Mouse (Mus musculus) forebrain, embryonic 14.5 days (tissue): ENCODE measurements around the gene Dok4. TPM values are rescaled to one million over a fixed set of nuclear protein-coding genes. Genes with fewer than 3 reads are reported as not detected.

Source experiments
- ATAC-seq: fragments of 200-750 bp; cut with Nextera tagmentation; 2 replicates; pipeline ENCODE4 v1.8.0; 2017; ENCODE audit warnings: mild to moderate bottlenecking, moderate library complexity
- DNase-seq: peaks from one replicate; pipeline ENCODE4 v3.0.0-alpha.2; 2015; ENCODE audit warnings: low spot score
- H3K27ac ChIP-seq: fragments of 300-500 bp; sonication (generic); 2 replicates; pipeline ENCODE4 v1.5.1; 2014; ENCODE audit warnings: low read depth, mild to moderate bottlenecking, control low read depth, low read length, moderate library complexity
- H3K27me3 ChIP-seq: fragments of 300-500 bp; sonication (generic); replicated peaks from 2 replicates; pipeline ENCODE4 v1.6.1; 2014; ENCODE audit warnings: low read length, control low read depth, mixed read lengths; ENCODE audit not compliant: control insufficient read depth, insufficient read depth
- H3K36me3 ChIP-seq: fragments of 300-500 bp; sonication (generic); 2 replicates; pipeline ENCODE4 v1.6.1; 2014; ENCODE audit warnings: low read length, control low read depth; ENCODE audit not compliant: control insufficient read depth, insufficient read depth
- H3K4me1 ChIP-seq: fragments of 300-500 bp; sonication (generic); 2 replicates; pipeline ENCODE4 v1.6.1; 2014; ENCODE audit warnings: antibody characterized with exemption, low read length, control low read depth; ENCODE audit not compliant: control insufficient read depth, insufficient read depth
- H3K4me2 ChIP-seq: fragments of 300-500 bp; sonication (generic); 2 replicates; pipeline ENCODE4 v1.6.1; 2014; ENCODE audit warnings: mild to moderate bottlenecking, control low read depth, low read length
- H3K4me3 ChIP-seq: fragments of 300-500 bp; sonication (generic); 2 replicates; pipeline ENCODE4 v1.5.1; 2014; ENCODE audit warnings: low read depth, low read length, control low read depth
- H3K9ac ChIP-seq: fragments of 300-500 bp; sonication (generic); 2 replicates; pipeline ENCODE4 v1.6.1; 2014; ENCODE audit warnings: mild to moderate bottlenecking, low read length, control low read depth, moderate library complexity
- H3K9me3 ChIP-seq: fragments of 300-500 bp; sonication (generic); replicated peaks from 2 replicates; pipeline ENCODE4 v1.6.1; 2016; ENCODE audit warnings: low read length, control low read depth, mixed read lengths; ENCODE audit not compliant: control insufficient read depth
- WGBS: fragments of 180-500 bp; shearing (Covaris S2); extraction: QIAGEN DNeasy Blood & Tissue Kit; methylation state at CpG from one replicate; pipeline ENCODE4 v1.1.7; 2014; 5-methylcytosine and 5-hydroxymethylcytosine counted together
- polyA plus RNA-seq: library from polyadenylated mRNA; unstranded; fragments of >200 nt; fragmentation: Nextera tagmentation; extraction: Ambion mirVana; gene quantifications from 2 replicates; pipeline ENCODE4 v1.2.1, GENCODE M21; 2014

Gene Dok4
- polyA plus RNA-seq, 1 experiment from 2014 or later: 42.6 TPM

- Histone ChIP-seq H3K27me3 (no peaks in the 10 kb centered on the region), H3K9me3 (no peaks in the 10 kb centered on the region), H3K4me1 (no peaks in the 10 kb centered on the region), H3K27ac (no peak overlapping the region), H3K4me2 (no peak overlapping the region), H3K4me3 (no peak overlapping the region), H3K9ac (no peak overlapping the region), H3K36me3 (peaks cover 65% of the 10 kb centered on the region)
- 87% methylated on average over 6 of the region's 6 CpGs for WGBS
- DNase-seq (no peak), ATAC-seq (no peak)
These were observed 51.0 kb downstream of the Dok4 start for GRCm38 (mm10) chr8:94825170-94825569.

DNA sequence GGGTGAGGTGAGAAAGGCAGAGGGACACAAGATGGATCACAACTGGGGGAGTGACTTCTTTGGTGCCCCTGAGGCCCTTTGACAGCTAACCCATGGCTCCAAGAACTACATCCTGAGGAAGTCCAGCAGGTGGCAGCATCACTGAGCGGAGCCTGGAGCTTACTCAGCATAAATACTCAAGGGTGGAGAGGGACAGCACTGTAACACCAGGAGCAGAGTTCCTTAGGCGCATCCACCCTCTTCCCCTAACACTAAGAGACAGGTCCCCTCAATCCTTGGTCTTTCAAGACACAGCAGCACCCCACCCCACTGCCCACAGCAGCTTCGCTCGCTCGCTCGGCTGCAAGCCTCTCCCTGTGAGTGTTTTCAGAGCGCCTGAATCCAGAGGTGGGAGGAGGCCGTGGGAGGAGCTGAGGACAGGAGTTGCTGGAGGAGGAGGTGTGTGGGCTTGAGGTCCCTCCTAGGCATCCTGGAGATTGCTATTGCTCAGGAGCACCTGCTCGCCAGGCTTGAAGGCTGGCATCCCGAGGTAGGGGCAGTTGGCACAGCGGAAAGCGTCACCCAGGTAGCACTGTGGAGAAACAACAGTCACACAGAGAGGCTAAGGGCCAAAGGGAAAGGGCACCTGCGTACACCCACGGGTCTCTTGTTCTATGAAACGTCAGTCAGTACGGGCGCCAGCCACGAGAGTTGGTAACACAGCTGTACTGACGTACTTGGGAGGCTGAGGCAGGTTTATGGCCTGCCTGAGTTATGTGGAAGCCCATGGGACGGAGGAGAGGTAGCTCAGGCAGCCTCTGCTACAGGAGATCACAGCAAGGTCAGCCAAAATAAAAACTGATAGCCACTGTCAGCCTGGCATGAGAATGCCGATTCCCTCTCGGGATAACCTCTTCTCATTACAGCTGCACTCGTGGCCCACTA lies 53.2 kb downstream of the Dok4 start:
- 78% methylated on average over 23 of the region's 23 CpGs for WGBS
- Histone ChIP-seq H3K4me1 (no peaks in the 10 kb centered on the region), H3K9me3 (no peaks in the 10 kb centered on the region), H3K27ac (no peak overlapping the region), H3K27me3 (no peaks in the 10 kb centered on the region), H3K36me3 (peaks cover 53% of the 10 kb centered on the region), H3K9ac (no peak overlapping the region), H3K4me3 (no peak overlapping the region), H3K4me2 (no peak overlapping the region)
- peak; percentile 62 for DNase-seq
- ATAC-seq: peak; percentile 70

DNA sequence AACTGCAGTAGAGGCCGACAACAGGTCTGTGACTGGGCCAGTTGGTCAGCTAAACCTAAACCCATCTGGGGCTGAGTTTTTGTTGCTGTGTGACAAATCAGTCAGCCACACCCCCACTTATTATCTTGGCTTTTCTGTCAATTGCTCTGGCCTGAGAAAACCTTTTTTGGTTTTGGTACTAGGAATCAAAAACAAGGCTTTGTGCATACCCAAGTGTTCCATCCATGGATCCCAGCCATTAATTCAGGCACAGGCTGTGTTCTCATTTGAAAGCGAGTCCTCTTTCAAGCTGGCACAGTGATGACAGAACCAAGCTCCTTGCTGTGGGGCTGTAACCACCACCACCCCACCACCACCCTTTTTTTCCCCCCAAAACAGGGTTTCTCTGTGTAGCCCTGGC lies 54.7 kb downstream of the Dok4 start:
- no peak overlapping the region for H3K9ac ChIP-seq
- 76% methylated on average over 2 of the region's 2 CpGs for WGBS
- peaks cover 42% of the 10 kb centered on the region for H3K36me3 ChIP-seq
- ATAC-seq: no peak
- no peaks in the 10 kb centered on the region for H3K4me1 ChIP-seq
- no peaks in the 10 kb centered on the region for H3K27me3 ChIP-seq
- H3K4me3 ChIP-seq: no peak overlapping the region
- H3K9me3 ChIP-seq: no peaks in the 10 kb centered on the region
- no peak overlapping the region for H3K4me2 ChIP-seq
- H3K27ac ChIP-seq: no peak overlapping the region
- no peak for DNase-seq

DNA sequence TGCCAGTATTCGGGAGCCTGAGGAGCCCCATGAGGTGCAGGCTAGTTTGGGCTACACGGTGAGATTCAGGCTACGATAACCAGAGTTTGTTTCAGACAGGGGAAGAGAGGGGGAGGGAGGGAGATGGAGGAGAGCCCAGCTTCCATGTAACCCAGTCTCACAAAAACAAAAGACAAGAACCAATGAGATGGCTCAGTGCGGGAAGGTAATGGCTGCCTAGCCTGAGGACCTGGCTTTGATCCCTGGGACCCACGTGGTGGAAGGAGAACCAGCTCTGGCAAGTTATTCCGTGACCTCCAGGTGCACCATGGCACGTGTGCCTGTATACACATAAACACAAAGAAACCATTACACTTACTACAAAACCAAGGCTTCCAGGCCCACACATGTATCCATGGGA lies 55.6 kb downstream of the Dok4 start:
- Histone ChIP-seq H3K27ac (no peak overlapping the region), H3K9me3 (no peaks in the 10 kb centered on the region), H3K4me3 (no peak overlapping the region), H3K36me3 (peaks cover 38% of the 10 kb centered on the region), H3K9ac (no peak overlapping the region), H3K27me3 (no peaks in the 10 kb centered on the region), H3K4me2 (no peak overlapping the region), H3K4me1 (no peaks in the 10 kb centered on the region)
- DNase-seq: no peak
- ATAC-seq: no peak
- WGBS: 83% methylated on average over 7 of the region's 7 CpGs

DNA sequence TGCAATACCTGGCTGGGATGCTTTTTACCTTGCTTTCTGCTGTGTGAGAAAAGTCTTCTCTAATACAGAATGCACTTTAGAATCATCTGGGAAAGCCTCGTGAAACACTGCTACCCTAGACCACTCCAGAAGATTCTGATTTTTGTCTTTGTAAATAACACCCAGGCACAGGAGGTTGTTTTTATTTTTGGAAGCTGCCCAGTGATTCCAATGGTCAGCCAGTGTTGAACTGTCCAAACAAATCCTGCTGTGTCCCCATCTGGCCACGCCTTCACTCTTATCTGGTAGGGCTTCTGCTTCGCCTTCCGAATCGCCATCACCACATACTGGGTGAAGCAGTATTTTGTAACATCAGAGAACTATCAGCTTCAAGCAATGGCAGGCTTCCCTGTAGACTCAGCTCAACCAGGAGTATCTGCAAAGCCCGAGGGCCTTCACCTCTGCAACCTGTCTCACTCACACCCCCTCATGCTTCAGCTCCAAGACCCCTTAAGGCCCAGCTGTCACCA lies 56.4 kb downstream of the Dok4 start:
- Histone ChIP-seq H3K4me1 (no peaks in the 10 kb centered on the region), H3K27ac (no peak overlapping the region), H3K4me2 (no peak overlapping the region), H3K9me3 (no peaks in the 10 kb centered on the region), H3K9ac (no peak overlapping the region), H3K27me3 (no peaks in the 10 kb centered on the region), H3K4me3 (no peak overlapping the region), H3K36me3 (peaks cover 31% of the 10 kb centered on the region)
- ATAC-seq: no peak
- DNase-seq: no peak
- 85% methylated on average over 6 of the region's 6 CpGs for WGBS

DNA sequence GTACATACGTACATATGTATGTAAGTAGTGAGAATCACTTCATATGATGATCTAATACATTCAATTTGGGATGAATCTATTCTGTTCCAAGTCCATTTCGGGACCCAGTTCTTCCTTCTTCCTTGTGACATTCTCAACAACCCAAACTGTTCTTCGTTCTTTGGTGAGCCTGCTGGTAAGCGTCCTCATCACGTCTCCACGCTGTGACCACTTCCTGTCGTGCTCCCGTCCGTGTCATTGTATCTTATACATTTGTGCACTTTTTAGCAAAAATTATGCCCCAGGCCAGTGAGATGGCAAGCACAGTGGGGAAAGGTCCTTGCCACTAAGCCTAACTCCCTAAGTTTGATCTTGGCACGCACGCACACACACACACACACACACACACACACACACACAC lies 58.2 kb downstream of the Dok4 start:
- H3K9ac ChIP-seq: no peak overlapping the region
- H3K9me3 ChIP-seq: no peaks in the 10 kb centered on the region
- H3K27me3 ChIP-seq: no peaks in the 10 kb centered on the region
- no peak overlapping the region for H3K27ac ChIP-seq
- H3K36me3 ChIP-seq: peaks cover 19% of the 10 kb centered on the region
- 93% methylated on average over 11 of the region's 11 CpGs for WGBS
- H3K4me3 ChIP-seq: no peak overlapping the region
- H3K4me1 ChIP-seq: no peaks in the 10 kb centered on the region
- no peak for DNase-seq
- no peak overlapping the region for H3K4me2 ChIP-seq
- ATAC-seq: no peak

- Histone ChIP-seq H3K4me1 (no peaks in the 10 kb centered on the region), H3K27ac (no peak overlapping the region), H3K4me2 (no peak overlapping the region), H3K36me3 (no peaks in the 10 kb centered on the region), H3K9ac (no peak overlapping the region), H3K9me3 (no peaks in the 10 kb centered on the region), H3K4me3 (no peak overlapping the region), H3K27me3 (no peaks in the 10 kb centered on the region)
- WGBS: 0% methylated on average over 1 of the region's 1 CpGs
- no peak for ATAC-seq
- DNase-seq: peak; percentile 22
These were observed 61.6 kb downstream of the Dok4 start for GRCm38 (mm10) chr8:94814556-94814955.

Other genes starting within 250 kb of the Dok4 start
- 89.3 and 101 TPM in 2 replicates for gene Arl2bp, start 209.7 kb downstream of the Dok4 start, polyA plus RNA-seq
- gene Pllp, start 180.1 kb downstream of the Dok4 start, polyA plus RNA-seq: 0.71 and 1.2 TPM in 2 replicates
- not detected in 2 replicates for gene Ccl22, start 130.7 kb downstream of the Dok4 start, polyA plus RNA-seq
- 11.2 and 18.4 TPM in 2 replicates for gene Cx3cl1, start 104.3 kb downstream of the Dok4 start, polyA plus RNA-seq
- 0.63 TPM in 1 of 2 replicates, not detected in the other for gene Ccl17, start 65.9 kb downstream of the Dok4 start, polyA plus RNA-seq
- gene Coq9, start 38.0 kb downstream of the Dok4 start, polyA plus RNA-seq: 63.1 TPM in 2 replicates
- 124 and 147 TPM in 2 replicates for gene Ciapin1, start 38.0 kb downstream of the Dok4 start, polyA plus RNA-seq
- 163 and 174 TPM in 2 replicates for gene Polr2c, start 18.9 kb downstream of the Dok4 start, polyA plus RNA-seq
- gene Ccdc102a, start 41.8 kb upstream of the Dok4 start, polyA plus RNA-seq: 6.9 and 7.9 TPM in 2 replicates
- gene Adgrg5, start 47.4 kb upstream of the Dok4 start, polyA plus RNA-seq: not detected in 2 replicates
- gene Adgrg1, start 98.4 kb upstream of the Dok4 start, polyA plus RNA-seq: 145 and 157 TPM in 2 replicates
- 1.2 TPM in 2 replicates for gene Adgrg3, start 141.4 kb upstream of the Dok4 start, polyA plus RNA-seq
- gene Drc7, start 178.8 kb upstream of the Dok4 start, polyA plus RNA-seq: 0.71 and 1.2 TPM in 2 replicates
- 26.2 and 37.0 TPM in 2 replicates for gene Katnb1, start 204.9 kb upstream of the Dok4 start, polyA plus RNA-seq